Mouse (Mus musculus): ENCODE results near the gene Lingo2.
"Not testable (repeated sequence)": the region's sequence is repeated elsewhere in the genome, so short reads cannot be mapped to it uniquely, and the experiment has no call there.

Lingo2 gene

GRCm38 (mm10) chr4:36078910-36079525 lies 872.5 kb downstream of the Lingo2 start:
- DNase-seq (ENCODE audit: low spot score), result no peak

GRCm38 (mm10) chr4:36064701-36065100 lies 886.8 kb downstream of the Lingo2 start:
- DNase-seq (ENCODE audit: low spot score), result not testable (repeated sequence)

DNA sequence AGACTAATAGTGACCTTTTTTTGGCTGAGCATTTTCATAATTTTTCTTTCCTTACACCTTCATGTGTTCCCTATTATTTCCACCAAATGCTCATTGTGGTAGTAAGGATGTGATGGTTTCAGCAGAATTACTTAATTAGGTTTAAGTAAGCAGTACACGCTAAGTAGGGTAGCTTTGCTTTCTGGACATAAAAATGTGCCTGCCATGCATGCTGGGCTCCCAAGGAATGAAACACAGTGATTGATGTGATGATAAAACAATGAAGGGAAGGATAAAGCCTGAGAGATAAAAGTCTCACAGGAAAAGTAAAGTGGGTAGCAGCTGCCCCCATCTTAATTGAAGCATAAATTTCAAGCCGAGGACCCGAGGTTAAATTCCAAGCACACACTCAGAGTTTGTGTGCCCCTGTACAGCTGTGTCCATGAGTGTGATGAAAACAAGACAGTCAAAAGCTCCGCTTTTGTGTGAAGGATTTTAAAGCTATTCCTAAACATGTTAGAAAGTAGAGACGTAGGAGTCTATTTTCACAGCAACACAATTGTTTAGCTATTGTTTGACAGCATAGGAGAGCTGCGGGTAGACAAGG lies 898.7 kb downstream of the Lingo2 start:
- no peak for DNase-seq (ENCODE audit: low spot score)

- no peak for DNase-seq (ENCODE audit: low spot score)
These were observed 911.2 kb downstream of the Lingo2 start for GRCm38 (mm10) chr4:36040361-36040760.

DNA sequence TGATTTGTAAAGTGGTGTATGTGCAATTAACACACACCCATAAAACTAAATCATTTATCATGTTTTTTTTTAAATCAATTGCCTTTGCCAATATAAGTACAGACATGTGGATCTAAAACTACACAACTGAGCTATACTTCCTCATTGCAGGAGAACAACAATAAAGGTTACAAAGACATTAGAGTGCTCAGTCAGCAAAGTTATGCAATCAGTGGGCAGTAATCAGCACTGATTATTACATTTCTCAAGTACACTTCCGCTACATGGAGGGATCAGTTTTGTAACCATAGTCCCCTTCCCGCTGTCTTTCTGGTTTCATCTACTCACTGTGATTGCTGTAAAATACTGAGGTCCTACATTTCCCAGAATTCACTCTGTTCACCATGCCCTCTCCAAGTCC lies 912.8 kb downstream of the Lingo2 start:
- DNase-seq (ENCODE audit: low spot score), result no peak

- no peak for DNase-seq (ENCODE audit: low spot score)
These were observed 919.5 kb downstream of the Lingo2 start for GRCm38 (mm10) chr4:36032039-36032438.

DNA sequence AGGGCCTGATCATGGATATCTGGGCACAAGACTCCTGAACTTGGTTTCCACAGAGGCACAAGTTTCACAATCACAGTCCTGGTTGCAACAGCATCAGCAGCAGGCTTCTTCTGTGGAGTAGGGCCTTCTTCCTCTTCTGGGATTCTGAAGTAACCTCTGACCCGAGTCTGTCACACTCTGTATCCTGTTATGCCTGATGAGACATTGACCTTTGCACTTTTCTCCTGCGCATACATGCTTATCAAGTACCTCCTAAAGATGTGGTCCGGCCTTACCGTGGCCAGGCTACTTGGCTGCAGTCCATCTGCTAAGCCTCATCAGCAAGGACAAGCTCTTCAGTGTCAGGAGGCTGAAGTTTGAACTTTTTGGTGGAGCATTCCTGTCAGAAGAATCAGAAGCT lies 937.4 kb downstream of the Lingo2 start:
- DNase-seq (ENCODE audit: low spot score), result peak; percentile 47

GRCm38 (mm10) chr4:35992005-35992763 lies 959.4 kb downstream of the Lingo2 start:
- no peak for DNase-seq (ENCODE audit: low spot score)

GRCm38 (mm10) chr4:35986012-35986411 lies 965.5 kb downstream of the Lingo2 start:
- DNase-seq (ENCODE audit: low spot score), result no peak

GRCm38 (mm10) chr4:35963532-35963931 lies 988.0 kb downstream of the Lingo2 start:
- DNase-seq (ENCODE audit: low spot score), result no peak

DNA sequence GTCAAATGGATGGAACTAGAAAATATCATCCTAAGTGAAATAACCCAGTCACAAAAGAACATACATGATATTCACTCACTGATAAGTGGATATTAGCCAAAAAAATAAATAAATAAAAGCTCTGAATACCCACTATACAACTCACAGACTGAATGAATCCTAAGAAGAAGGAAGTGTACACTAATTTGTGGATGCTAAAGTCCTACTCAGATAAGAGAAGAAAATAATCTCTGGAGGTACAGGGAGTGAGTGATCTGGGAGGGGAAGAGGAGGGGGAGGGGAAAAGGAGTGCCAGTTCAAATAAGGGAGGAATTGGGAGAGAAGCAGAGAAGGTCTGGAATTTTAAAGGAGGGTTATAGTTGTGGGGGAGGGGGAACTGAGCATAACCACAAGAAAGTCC lies 999.7 kb downstream of the Lingo2 start:
- no peak for DNase-seq (ENCODE audit: low spot score)

DNA sequence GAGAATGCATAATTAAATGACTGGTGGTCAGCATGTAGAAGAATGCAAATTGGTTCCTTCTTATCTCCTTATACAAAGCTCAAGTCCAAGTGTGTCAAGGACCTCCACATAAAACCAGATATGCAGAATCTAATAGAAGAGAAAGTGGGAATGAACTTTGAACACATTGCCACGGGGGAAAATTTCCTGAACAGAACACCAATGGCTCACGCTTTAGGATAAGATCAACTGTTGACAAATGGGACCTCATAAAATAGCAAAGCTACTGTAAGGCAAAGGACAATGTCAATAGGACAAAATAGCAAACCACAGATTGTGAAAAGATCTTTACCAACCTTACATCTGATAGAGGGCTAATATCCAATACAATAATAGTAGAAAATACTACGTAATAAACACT lies 1000.3 kb downstream of the Lingo2 start:
- no peak for DNase-seq (ENCODE audit: low spot score)

DNA sequence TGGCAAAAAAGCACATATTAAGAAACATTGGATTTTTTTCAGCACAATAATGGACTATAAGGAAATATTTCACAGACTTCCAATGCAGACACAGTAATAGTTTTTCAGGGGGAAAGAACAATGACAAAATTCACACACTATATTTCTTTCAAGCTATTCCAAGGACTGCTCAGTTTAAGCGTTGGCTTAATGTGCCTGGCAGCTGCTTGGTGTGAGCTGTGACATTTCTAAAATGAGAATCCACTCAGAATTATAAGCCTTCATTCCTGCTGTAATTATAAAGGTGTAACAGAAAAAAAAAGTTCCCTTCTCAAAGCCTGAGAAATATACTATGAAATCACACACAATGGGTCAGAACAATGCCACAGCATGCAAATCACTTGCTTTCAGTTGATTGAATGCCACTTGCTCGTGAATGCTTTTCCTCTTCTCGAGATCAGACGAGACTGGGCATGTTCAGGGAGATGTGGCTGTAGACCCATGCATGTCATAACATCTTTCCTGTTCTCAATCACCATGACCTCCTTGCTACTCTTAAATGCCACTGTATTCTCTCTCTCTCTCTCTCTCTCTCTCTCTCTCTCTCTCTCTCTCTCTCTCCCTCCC lies 1017.4 kb downstream of the Lingo2 start:
- DNase-seq (ENCODE audit: low spot score), result no peak

- DNase-seq (ENCODE audit: low spot score), result no peak
These were observed 1023.8 kb downstream of the Lingo2 start for GRCm38 (mm10) chr4:35927722-35928121.

DNA sequence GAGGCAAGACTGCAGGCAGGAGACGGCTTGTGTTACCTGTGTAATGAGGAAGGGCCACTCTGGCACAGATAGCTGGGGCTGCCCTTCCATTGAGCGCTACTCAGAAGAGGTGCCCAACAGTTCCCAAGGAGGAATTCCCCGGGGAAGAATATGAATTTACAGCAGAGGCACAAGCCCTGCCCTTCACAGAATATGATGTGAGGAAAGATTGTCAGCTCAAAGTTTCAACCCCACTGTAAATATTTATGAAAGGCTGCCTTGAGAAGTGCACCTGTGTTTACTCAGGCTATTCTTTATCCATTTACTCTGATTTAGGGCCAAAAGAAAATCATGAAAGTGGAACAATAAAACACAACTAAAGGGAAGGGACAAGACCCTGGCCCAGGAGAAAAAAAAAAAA lies 1034.1 kb downstream of the Lingo2 start:
- DNase-seq (ENCODE audit: low spot score), result no peak

DNA sequence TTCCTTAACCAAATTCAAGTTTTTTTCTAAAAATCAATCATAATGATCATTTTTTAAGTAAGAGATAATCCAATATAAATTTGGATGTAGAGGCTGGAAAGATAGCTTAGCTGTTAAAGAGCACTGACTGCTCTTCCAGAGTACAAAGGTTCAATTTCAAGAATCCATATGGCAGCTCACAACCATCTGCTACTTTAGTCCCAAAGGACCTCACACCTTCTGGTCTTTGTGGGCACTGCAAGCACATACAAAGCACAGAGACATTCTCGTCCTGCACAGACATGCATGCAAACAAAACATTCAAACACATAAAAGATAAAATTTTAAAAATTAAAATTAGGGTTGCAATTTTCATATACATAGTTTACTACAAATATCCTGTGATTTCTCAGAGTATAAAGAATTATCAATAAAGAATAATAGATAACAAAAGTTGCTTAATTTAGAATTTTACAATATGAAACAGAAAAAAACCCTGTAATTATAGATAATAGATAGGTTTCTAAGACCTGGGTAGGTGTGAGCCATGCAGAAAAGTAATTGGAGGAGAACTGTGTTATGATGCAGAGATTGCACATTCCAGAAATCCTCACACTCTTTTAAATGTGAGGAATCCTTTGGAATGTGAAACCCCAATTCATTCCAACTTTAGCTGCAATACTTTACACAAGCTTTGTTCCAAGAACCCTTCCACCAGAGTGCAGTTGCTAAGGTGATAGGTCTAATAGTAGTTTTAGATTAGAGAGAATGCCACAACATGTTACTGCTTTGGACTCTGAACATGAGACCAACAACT lies 1053.6 kb downstream of the Lingo2 start:
- no peak for DNase-seq (ENCODE audit: low spot score)

- DNase-seq (ENCODE audit: low spot score), result no peak
These were observed 1065.7 kb downstream of the Lingo2 start for GRCm38 (mm10) chr4:35885591-35886542.

- DNase-seq (ENCODE audit: low spot score), result no peak
These were observed 1066.5 kb downstream of the Lingo2 start for GRCm38 (mm10) chr4:35884946-35885460.

DNA sequence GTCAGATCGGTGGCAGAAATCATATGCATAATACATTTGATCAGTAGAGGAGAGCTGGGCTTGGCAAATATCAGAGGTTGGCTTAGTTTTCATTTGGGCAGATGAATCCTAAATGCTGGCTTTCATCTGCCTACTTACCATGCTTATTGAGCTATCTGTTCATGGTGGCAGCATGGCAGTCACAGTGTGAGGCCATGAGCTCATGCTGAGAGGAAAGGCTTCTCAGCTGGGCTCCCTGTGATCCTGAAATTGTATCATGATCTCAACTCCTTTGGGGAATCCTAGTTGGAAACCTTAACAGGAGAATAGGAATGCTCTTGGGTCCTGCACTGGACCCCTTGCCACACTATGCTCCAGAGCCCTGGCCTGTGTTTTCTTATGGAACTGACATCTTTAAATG lies 1105.0 kb downstream of the Lingo2 start:
- DNase-seq (ENCODE audit: low spot score), result no peak

- no peak for DNase-seq (ENCODE audit: low spot score)
These were observed 1106.4 kb downstream of the Lingo2 start for GRCm38 (mm10) chr4:35845140-35845539.

DNA sequence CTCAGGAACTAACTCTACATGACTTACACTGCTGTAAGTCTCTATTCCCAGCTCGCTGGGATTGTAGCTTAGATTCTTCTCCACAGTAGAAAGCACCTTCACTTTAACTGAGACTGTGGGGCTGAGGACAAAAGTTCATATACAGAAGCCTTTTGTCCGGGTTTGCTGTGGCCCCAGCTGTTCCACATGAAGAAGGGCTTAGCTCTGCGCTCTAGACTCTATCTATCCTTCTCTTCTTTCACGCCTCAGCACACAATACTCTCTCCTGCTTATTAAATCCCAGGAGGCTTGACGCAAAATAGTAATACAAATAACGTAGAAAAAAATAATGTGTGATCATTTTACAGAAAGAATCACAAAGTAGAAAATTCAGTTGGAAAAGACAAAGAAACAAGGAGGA lies 1107.0 kb downstream of the Lingo2 start:
- DNase-seq (ENCODE audit: low spot score), result no peak
